Comparison of ENCODE assay signal across 8 mouse cellular contexts in genomic region chr17:70794291-70794690, GRCm38 (mm10). TPM values are rescaled to one million over a fixed set of nuclear protein-coding genes. Genes with fewer than 3 reads are reported as not detected.
A peak's percentile ranks its signal among the peaks of the same experiment; 100 is the strongest.
DNase-seq lines count a peak whose midpoint lies in the region; ATAC-seq lines count a peak whose summit lies in the region.

No protein-coding gene starts in this region.

- WGBS in embryonic facial prominence, embryonic 13.5 days, result 4% methylated on average over 7 of the region's 7 CpGs
- 4% methylated on average over 7 of the region's 7 CpGs for whole genome bisulfite sequencing in heart, embryonic 13.5 days
- 12% methylated on average over 7 of the region's 7 CpGs for WGBS in neural tube, embryonic 13.5 days

- intact Hi-C loops in gastrocnemius, postnatal 36 days (cut with DNase I), result no loop called here

- ATAC-seq in embryonic facial prominence, embryonic 13.5 days (ENCODE audit: insufficient number of reproducible peaks, insufficient read depth, low FRiP score, low TSS enrichment, low read depth), result no peak
- ATAC-seq in heart, embryonic 13.5 days (ENCODE audit: extremely low read depth, insufficient number of reproducible peaks, low FRiP score, low TSS enrichment), result peak; percentile 46; the same call in 1 of the 2 replicates
- ATAC-seq in neural tube, embryonic 13.5 days (ENCODE audit: low read depth), result peak; percentile 73

- no peaks in the 10 kb centered on the region for H3K36me3 ChIP-seq in embryonic facial prominence, embryonic 13.5 days
- H3K36me3 ChIP-seq in heart, embryonic 13.5 days, result no peaks in the 10 kb centered on the region
- H3K36me3 ChIP-seq in neural tube, embryonic 13.5 days, result no peaks in the 10 kb centered on the region

- peak overlapping the region; percentile 4; the same call in 1 of the 2 replicates for H3K4me3 ChIP-seq in embryonic facial prominence, embryonic 13.5 days
- H3K4me3 ChIP-seq in heart, embryonic 13.5 days, result peak overlapping the region; percentile 1; the same call in 1 of the 2 replicates
- no peak overlapping the region for H3K4me3 ChIP-seq in neural tube, embryonic 13.5 days

- H3K27ac ChIP-seq in embryonic facial prominence, embryonic 13.5 days, result peak overlapping the region; percentile 77
- peak overlapping the region; percentile 74 for H3K27ac ChIP-seq in heart, embryonic 13.5 days (replicated peaks)
- peak overlapping the region; percentile 68 for H3K27ac ChIP-seq in neural tube, embryonic 13.5 days (replicated peaks)

- DNase-seq in gastrocnemius, adult 18-20 months (ENCODE audit: low spot score), result peak; percentile 8
- DNase-seq in gastrocnemius, postnatal 36 days, result no peak
- DNase-seq in layer of hippocampus, postnatal 36 days, result peak; percentile 42 to 45
- DNase-seq in thymus, postnatal 36 days, result no peak
- no peak for DNase-seq in thymus, postnatal 0 days (ENCODE audit: low spot score)

- H3K9ac ChIP-seq in embryonic facial prominence, embryonic 13.5 days, result 0 out of 2 replicates have a peak overlapping the region, but pooled peaks have one; percentile 6
- H3K9ac ChIP-seq in heart, embryonic 13.5 days, result no peak overlapping the region
- 0 out of 2 replicates have a peak overlapping the region, but pooled peaks have one; percentile 39 for H3K9ac ChIP-seq in neural tube, embryonic 13.5 days

- peak overlapping the region; percentile 31 for H3K4me2 ChIP-seq in embryonic facial prominence, embryonic 13.5 days
- H3K4me2 ChIP-seq in heart, embryonic 13.5 days, result peak overlapping the region; percentile 63
- no peak overlapping the region for H3K4me2 ChIP-seq in neural tube, embryonic 13.5 days

- H3K9me3 ChIP-seq in embryonic facial prominence, embryonic 13.5 days, result no peaks in the 10 kb centered on the region
- no peaks in the 10 kb centered on the region for H3K9me3 ChIP-seq in heart, embryonic 13.5 days
- no peaks in the 10 kb centered on the region for H3K9me3 ChIP-seq in neural tube, embryonic 13.5 days

- H3K27me3 ChIP-seq in embryonic facial prominence, embryonic 13.5 days, result no peaks in the 10 kb centered on the region
- H3K27me3 ChIP-seq in heart, embryonic 13.5 days (replicated peaks), result no peaks in the 10 kb centered on the region
- H3K27me3 ChIP-seq in neural tube, embryonic 13.5 days, result no peaks in the 10 kb centered on the region

- peaks cover 20% of the 10 kb centered on the region for H3K4me1 ChIP-seq in embryonic facial prominence, embryonic 13.5 days
- peaks cover 19% of the 10 kb centered on the region for H3K4me1 ChIP-seq in heart, embryonic 13.5 days
- H3K4me1 ChIP-seq in neural tube, embryonic 13.5 days (replicated peaks), result peaks cover 15% of the 10 kb centered on the region

RNA-seq across cellular contexts. Expression of gene Tgif1, which starts 59.1 kb away (rescaled TPM):
- total RNA-seq in gastrocnemius, adult 18-20 months (2021), result 1 to 10 TPM; 4.2 to 9.3 TPM
- total RNA-seq in gastrocnemius, postnatal 36 days (2021), result 1 to 10 TPM; 5.8 to 6.0 TPM
- polyA plus RNA-seq in embryonic facial prominence, embryonic 13.5 days (2015; fragmentation: Nextera tagmentation; extraction: Ambion mirVana), result 95.5 TPM in 2 replicates
- polyA plus RNA-seq in heart, embryonic 13.5 days (2015; fragmentation: Nextera tagmentation; extraction: Ambion mirVana), result 25.4 and 26.0 TPM in 2 replicates
- 1 to 10 TPM; 1.9 to 2.0 TPM for total RNA-seq in layer of hippocampus, postnatal 36 days (2021)
- 26.7 and 27.8 TPM in 2 replicates for polyA plus RNA-seq in neural tube, embryonic 13.5 days (2015; fragmentation: Nextera tagmentation; extraction: Ambion mirVana)
- polyA plus RNA-seq in thymus, postnatal 0 days (2015; fragmentation: Nextera tagmentation; extraction: Ambion mirVana), result 36.4 and 37.8 TPM in 2 replicates

Comparison
In these comparisons a context has a peak if more than half of its experiments do, and no peak if none do; other contexts are left out.
1. DNase-seq: peak in gastrocnemius, adult 18-20 months (single experiment) and layer of hippocampus, postnatal 36 days (2 of 2); none in gastrocnemius, postnatal 36 days (0 of 2), thymus, postnatal 36 days (0 of 2) and thymus, postnatal 0 days (single experiment).
2. Peak in every context shown above with its lines, with median percentiles within 50 percentile points of each other: H3K27ac ChIP-seq.